Mouse (Mus musculus): Measurements from ENCODE around the gene Sult2a2. TPM values are rescaled to one million over a fixed set of nuclear protein-coding genes. Genes with fewer than 3 reads are reported as not detected.
"Not testable (repeated sequence)": the region's sequence is repeated elsewhere in the genome, so short reads cannot be mapped to it uniquely, and the experiment has no call there.

The Sult2a2 gene
- polyA plus RNA-seq (2014; fragmentation: Nextera tagmentation; extraction: Ambion mirVana): not detected in 2 replicates

- H3K4me2 ChIP-seq (ENCODE audit: low read depth, low read length); ATAC-seq (replicated peaks; ENCODE audit: insufficient number of reproducible peaks, low FRiP score, low TSS enrichment, low read depth): not testable (repeated sequence)
- WGBS: 87% methylated on average over 1 of the region's 2 CpGs
These were observed at the start of gene Sult2a2 for GRCm38 (mm10) chr7:13733205-13733604. Gene Sult2a2 (plus strand): TSS chr7:13733505.

GRCm38 (mm10) chr7:13813913-13814312, 80.6 kb downstream of the Sult2a2 start:
- ATAC-seq (replicated peaks; ENCODE audit: insufficient number of reproducible peaks, low FRiP score, low TSS enrichment, low read depth): no peak
- Histone ChIP-seq H3K9ac (replicated peaks; ENCODE audit: low read length) (no peak overlapping the region), H3K4me1 (ENCODE audit: control insufficient read depth, insufficient read depth, low read length) (no peaks in the 10 kb centered on the region), H3K36me3 (replicated peaks; ENCODE audit: control insufficient read depth, insufficient read depth, low read depth, low read length) (no peaks in the 10 kb centered on the region), H3K4me2 (ENCODE audit: low read depth, low read length) (no peak overlapping the region), H3K9me3 (replicated peaks; ENCODE audit: control insufficient read depth, low read length) (no peaks in the 10 kb centered on the region), H3K27ac (replicated peaks; ENCODE audit: low read depth, low read length) (no peak overlapping the region), H3K4me3 (ENCODE audit: low read depth, low read length) (no peak overlapping the region), H3K27me3 (ENCODE audit: control insufficient read depth, insufficient read depth, low read length) (no peaks in the 10 kb centered on the region)
- DNase-seq (ENCODE audit: low spot score): no peak
- 75% methylated on average over 1 of the region's 1 CpGs for WGBS

More at GRCm38 (mm10) chr7:13733205-13733604, at the start of gene Sult2a2:
- H3K4me3 ChIP-seq (ENCODE audit: low read depth, low read length); H3K9me3 ChIP-seq (replicated peaks; ENCODE audit: control insufficient read depth, low read length); H3K36me3 ChIP-seq (replicated peaks; ENCODE audit: control insufficient read depth, insufficient read depth, low read depth, low read length); DNase-seq (ENCODE audit: low spot score); H3K27ac ChIP-seq (replicated peaks; ENCODE audit: low read depth, low read length); H3K9ac ChIP-seq (replicated peaks; ENCODE audit: low read length); H3K4me1 ChIP-seq (ENCODE audit: control insufficient read depth, insufficient read depth, low read length); H3K27me3 ChIP-seq (ENCODE audit: control insufficient read depth, insufficient read depth, low read length): not testable (repeated sequence)

Other genes with a start within 250 kb of the Sult2a2 start
- gene Bsph2, start 162.4 kb upstream of the Sult2a2 start, polyA plus RNA-seq (2014; fragmentation: Nextera tagmentation; extraction: Ambion mirVana): not detected in 2 replicates
- not detected in 2 replicates for gene Sult2a5, start 109.5 kb upstream of the Sult2a2 start, polyA plus RNA-seq (2014; fragmentation: Nextera tagmentation; extraction: Ambion mirVana)
- not detected in 2 replicates for gene Sult2a1, start 103.9 kb downstream of the Sult2a2 start, polyA plus RNA-seq (2014; fragmentation: Nextera tagmentation; extraction: Ambion mirVana)

Measured in embryonic facial prominence, embryonic 11.5 days (tissue).